Mouse (Mus musculus) gastrocnemius, adult 8-10 months (tissue): Measurements from ENCODE around the gene Cenpo. TPM values are rescaled to one million over a fixed set of nuclear protein-coding genes. Genes with fewer than 3 reads are reported as not detected.

Experiments used
- DNase-seq, 2 experiments: peaks; one replicate each; pipeline ENCODE4 v3.0.0; 2022; ENCODE audit warnings: low spot score in 2 of 2
- total RNA-seq, 4 experiments: library from RNA; stranded (reverse); gene quantifications; 2 replicates each; pipeline ENCODE4 v1.2.4; 2022

The Cenpo gene
- total RNA-seq, 4 experiments from 2014 or later = 1.3 to 2.6 (median 2.0) TPM

DNA sequence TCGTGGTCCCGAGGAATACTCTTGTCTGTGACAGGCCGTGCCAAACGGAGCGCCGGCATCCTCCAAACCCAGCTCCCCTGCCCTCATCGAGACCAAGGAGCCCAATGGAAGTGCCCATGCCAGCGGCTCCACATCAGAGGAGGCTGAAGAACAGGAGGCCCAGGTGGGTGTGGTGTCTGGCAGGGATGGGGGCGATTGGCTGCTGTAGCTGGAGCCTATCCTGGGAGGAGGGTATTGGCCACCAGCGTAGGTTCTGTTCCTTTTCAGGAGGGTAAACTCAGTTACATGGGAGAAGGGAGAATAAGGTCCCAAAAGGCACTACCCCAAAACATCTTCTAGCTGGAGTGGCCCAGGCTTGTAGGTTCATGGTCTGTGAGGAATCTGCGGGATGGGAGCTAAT is 34.8 kb downstream of the Cenpo start:
- no peak for DNase-seq

DNA sequence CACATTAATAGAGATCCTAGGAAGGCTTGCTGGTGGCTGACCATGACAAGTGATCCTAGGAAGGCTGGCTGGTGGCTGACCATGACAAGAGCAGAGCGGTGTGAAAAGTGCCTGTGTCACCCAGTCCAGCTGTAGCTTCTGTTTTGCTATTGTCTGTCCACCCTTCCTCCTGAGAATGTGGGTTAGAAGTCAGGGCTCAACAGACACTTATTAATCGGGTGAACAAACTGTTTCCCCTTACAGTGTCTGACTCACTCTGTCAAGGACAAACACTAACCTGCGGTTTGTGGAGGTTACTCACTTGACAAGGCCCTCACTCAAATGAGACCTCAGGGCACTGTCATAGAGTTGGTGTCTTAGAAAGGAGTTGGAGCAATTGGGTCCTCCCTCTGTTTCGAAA is 35.4 kb downstream of the Cenpo start:
- no peak for DNase-seq

- no peak for DNase-seq
These were observed 39.5 kb downstream of the Cenpo start for GRCm38 (mm10) chr12:4194643-4195042.

GRCm38 (mm10) chr12:4193025-4193740 is 40.9 kb downstream of the Cenpo start:
- DNase-seq = no peak

DNA sequence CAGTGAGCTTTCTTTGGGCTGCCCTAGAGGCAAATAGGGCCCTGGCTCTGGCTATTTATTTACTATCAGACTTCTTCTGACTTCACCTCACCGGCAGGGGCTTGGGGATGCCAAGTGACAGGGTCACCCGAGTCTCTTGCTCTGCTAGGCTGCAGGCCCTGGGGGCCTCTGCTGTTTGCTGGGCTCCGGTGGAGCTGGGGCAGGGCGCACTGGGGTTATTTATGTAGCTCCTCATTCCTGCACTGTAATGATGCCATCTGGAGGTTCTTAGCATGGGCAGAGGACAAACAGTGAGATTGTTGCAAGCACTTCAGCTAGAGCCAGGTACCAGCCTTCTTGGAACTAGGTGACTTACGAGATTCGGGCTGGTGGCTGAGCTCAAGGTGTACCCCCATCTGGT is 41.6 kb downstream of the Cenpo start:
- no peak for DNase-seq

GRCm38 (mm10) chr12:4189060-4189447 is 45.0 kb downstream of the Cenpo start:
- no peak for DNase-seq

DNA sequence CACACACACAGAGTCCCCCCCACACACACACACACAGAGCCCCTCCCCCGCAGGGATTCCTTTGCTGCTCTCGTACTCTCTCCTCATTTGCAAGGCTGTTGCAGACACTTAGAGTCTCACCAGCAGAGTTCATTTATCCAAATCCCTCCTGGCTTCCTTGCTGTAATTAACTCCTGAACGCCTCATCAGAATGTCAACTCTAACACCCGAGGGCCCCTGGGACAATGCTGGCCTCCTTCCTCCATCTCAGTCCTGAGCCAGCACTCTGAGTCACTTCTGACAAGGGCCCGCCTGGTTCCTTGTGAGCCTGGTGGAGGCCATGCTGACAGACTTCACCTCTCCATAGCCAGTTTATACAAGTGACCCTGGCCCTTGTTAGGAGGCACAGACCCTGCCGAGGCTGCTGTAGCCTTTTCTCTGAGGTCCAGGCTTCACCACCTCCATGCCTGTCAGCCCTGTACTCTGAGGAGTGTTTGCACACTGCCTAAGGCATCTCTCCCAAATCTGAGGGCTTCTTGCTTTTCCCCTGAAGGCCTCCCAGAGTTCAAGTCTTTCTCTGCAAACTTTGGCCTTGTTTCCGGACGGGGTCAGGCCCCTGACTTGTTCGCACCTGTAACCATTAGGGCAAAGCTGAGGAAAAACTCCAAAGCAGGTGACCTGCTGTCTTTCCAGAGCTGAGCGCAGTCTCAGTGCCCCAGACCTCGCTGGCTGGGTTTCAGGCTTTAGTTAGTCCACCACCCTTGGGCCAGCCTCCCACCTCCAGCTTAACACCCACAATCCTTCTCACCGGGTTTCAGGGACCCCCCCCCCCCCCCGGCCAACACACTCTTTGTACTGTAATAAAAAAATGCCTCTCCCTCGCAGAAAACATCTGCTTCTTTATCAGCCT is 45.7 kb downstream of the Cenpo start:
- peak; percentile 61 to 62 for DNase-seq

GRCm38 (mm10) chr12:4184648-4185047 is 49.4 kb downstream of the Cenpo start:
- DNase-seq = no peak

DNA sequence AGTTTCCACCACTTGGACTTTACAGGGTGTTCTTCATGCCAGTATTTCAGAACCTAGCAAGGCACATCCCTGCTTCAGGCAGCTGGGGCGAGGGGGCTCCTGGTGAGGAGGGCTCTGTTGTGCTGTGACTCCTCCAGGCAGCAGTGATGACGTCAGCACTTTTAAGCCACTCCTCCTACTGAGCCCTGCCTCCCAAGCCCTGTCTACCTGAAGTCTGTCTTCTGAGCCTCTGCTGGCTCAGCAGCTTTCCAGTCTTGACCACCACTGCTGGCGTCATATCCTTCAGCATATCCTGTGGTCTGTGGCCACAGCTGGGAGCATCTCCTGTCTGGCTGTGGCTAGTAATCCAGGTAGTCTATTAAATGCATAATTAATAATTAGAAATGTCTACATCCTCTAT is 53.6 kb downstream of the Cenpo start:
- no peak for DNase-seq

DNA sequence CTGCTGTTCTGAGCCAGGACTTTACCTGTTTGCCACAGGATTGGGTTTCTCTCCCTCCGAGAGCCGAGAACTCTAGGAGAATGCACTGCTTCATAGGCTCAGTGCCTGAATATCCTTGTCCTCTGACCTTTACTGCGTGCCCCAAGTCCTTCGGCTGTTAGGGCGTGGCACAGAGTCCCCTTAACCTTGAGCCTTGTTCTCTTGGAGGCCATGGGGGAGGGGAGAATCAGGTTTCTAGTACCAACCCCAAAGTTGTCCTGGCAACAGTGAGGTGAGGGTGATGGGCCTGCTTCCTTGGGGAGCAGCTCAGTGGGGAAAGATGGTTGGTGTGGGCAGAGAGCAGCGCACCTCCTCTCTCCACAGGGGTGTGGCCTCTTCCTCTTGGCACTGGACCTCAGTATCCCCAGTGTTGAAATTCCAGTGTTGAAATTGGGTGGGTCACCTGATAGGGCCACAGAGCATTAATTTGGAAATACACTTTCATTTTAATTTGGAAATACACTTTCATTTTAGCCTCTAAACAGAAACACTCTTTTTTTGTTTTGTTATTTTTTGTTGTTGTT is 54.3 kb downstream of the Cenpo start:
- DNase-seq = no peak

- DNase-seq = no peak
These were observed 55.3 kb downstream of the Cenpo start for GRCm38 (mm10) chr12:4178839-4179238.

DNA sequence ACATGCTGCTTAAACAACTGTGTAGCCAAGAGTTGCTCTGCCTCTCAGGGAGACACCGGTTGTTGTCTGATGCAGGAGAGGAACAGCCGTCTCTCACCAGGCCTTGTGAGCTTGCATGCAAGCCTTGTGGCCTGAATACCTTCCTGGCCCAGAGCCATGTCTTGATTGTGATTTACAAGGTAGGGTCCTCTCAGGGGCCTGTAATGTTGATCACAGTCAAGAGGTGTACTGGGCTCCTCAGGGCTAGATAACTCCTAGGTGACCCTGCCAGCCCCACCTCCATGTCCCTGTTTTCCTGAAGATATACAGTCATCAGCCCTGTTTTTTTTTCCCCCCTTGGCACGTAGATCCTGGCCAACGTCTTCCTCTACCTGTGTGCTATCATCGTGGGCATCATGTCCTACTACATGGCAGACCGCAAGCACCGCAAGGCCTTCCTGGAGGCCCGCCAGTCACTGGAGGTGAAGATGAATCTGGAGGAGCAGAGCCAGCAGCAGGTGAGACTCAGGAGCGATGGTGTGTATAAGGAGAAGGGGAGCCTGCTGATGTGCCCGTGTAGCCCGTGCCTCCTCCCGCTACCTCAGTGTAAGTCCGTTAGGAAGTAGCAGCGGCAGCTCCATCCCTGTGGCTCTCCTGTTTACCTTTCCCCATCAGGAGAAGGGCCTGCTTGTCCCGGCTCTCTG is 60.8 kb downstream of the Cenpo start:
- DNase-seq = no peak

DNA sequence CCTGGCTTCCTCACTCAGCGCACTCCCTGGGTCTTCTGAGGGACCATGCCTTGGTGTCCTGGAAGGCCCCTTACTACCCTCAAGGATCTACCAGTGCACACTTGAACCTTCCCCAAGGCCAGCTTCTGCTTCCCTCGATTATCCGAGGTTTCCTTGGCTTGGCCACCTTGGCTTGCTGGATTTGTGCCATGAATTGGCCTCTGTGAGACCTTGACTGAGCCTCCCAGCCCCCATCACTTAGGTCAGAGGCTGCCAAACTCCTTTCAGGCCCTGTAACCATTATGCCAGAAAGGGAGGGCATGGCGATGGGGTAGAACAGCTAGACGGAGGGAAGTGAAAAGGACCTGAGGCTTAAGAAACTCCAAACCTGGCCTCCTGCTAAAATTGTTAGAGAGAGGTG is 64.5 kb downstream of the Cenpo start:
- DNase-seq = no peak

GRCm38 (mm10) chr12:4169058-4169457 is 65.0 kb downstream of the Cenpo start:
- DNase-seq = no peak

GRCm38 (mm10) chr12:4166970-4167369 is 67.1 kb downstream of the Cenpo start:
- no peak for DNase-seq

GRCm38 (mm10) chr12:4162886-4163285 is 71.2 kb downstream of the Cenpo start:
- DNase-seq = no peak

DNA sequence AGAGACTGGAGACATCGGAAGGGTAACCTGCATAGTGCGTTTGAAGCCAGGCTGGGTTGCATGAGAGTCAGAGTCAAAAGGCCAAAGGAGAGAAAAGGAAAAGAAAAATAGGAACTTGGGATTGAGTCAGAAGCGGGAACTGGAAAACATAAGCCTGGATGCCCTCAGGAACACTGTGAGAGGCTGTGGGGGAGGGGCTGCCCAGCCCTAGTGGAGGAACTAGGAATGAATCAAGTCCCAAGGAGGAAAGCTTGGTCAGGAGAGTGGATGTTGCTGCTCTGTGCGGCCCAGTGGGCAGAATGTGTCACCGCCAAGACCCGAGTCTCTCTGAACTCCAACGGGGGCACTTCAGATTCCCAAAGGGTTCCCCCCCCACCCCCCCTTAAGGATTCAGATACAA is 73.8 kb downstream of the Cenpo start:
- no peak for DNase-seq

DNA sequence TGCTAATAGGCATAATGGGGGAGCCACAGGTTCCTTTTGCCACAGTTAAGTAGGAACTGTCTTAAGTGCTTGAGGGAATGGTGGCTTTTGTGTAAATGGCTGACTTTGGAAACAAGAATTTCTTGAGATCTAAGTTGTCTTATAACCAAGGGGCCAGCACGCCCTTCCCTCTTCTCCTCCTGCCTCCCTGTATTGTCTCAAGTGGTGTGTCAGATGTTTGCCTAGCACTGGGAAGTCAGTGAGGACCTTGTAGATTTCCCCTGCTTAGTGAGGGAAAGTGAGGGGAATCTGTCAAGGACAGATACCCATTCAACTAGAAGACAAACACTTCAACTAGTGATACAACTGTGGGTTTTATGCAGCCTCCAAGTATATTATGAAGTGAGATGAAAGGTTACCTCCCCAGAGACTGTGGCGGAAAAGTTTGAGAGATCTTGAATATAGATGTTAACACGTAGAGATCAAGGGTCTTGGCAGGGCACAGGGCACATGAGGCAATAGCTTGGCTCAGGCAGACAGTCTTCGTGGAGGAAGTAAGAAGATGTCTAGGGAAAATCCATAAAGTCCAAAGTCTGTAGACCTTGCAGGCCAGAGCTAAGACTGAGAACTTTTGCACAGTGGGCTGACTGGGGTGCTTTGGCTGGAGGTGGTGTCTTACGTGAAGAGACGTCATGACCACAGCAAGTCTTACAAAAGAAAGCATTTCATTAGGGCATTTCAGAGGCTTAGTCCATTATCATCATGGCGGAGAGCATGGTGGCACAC is 75.0 kb downstream of the Cenpo start:
- DNase-seq = no peak

DNA sequence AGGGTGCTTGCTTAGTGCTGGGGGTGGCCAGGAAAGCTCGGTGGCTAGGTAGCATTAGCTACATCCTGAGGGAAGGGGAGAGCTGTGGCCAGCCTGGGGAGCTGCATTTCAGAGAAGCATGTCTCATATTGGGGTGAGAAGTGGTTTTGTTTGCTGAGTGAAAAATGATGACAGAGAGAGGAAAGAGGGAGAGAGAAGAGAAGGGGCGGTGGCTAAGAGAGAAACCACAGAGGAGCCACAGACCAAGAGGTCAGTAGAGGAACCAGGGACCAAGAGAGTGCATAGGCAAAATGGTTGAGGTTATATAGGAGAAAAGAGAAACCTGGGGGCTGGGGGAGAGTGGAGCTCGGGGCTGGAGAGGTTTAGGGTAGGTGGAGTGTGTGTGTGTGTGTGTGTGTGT is 75.9 kb downstream of the Cenpo start:
- no peak for DNase-seq

DNA sequence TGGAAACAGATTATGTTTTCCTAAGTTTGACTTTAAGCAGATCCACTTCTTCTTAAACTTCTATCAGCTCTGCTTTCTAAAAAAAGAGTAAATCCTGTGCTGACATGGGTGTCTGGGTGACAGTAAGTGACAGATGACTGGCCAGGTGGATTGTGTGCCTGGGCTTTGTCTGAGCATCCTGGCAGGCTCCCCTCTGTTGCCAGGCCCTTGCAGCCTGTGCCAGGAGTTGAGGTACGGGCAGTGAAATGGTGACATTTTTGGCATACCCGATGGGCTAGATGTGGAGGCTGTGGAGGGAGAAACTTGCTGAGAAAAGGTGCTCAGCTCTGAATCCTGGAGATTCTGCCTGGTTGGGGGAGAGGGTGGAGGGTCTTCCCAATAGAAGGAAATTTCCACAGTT is 76.6 kb downstream of the Cenpo start:
- DNase-seq = no peak

DNA sequence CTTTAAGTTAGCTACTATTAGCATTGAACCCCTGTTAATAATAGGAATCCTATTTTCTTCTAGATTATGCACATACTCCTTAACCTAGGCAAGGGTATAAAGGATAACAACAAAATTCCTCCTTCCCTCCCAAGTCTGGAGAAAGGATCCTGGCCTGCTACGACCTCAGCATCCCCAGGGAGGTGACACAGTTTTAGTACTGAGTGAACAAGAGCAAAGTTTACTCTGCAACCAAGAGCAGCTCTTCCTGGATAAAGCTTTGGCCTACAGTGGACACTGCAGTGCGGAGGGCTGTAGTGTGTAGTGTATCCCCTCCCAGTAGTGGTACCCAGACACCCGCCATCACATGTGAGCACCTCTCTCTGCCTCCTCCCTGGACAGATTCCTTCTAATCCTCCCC is 82.1 kb downstream of the Cenpo start:
- DNase-seq = peak in 1 of 2 experiments; percentile 22
